Mouse (Mus musculus) kidney, embryonic 14.5 days (tissue): ENCODE data around the gene Hdac8. TPM values are rescaled to one million over a fixed set of nuclear protein-coding genes. Genes with fewer than 3 reads are reported as not detected.

Source experiments
- ATAC-seq: fragments of 200-750 bp; cut with Nextera tagmentation; 2 replicates; pipeline ENCODE4 v1.8.0; 2017; ENCODE audit warnings: moderate number of reproducible peaks, mild to moderate bottlenecking, moderate TSS enrichment, moderate library complexity; ENCODE audit not compliant: low FRiP score, low TSS enrichment
- H3K27ac ChIP-seq: fragments of 300-500 bp; sonication (generic); 2 replicates; pipeline ENCODE4 v1.5.1; 2014; ENCODE audit warnings: low read depth, mild to moderate bottlenecking, low read length, moderate library complexity, mixed read lengths
- H3K27me3 ChIP-seq: fragments of 300-500 bp; sonication (generic); 2 replicates; pipeline ENCODE4 v1.6.1; 2014; ENCODE audit warnings: mild to moderate bottlenecking, low read length; ENCODE audit not compliant: control insufficient read depth, insufficient read depth
- H3K36me3 ChIP-seq: fragments of 300-500 bp; sonication (generic); 2 replicates; pipeline ENCODE4 v1.6.1; 2014; ENCODE audit warnings: low read length, mixed read lengths; ENCODE audit not compliant: control insufficient read depth, insufficient read depth
- H3K4me1 ChIP-seq: fragments of 300-500 bp; sonication (generic); 2 replicates; pipeline ENCODE4 v1.6.1; 2014; ENCODE audit warnings: low read length, mixed read lengths; ENCODE audit not compliant: control insufficient read depth, insufficient read depth
- H3K4me2 ChIP-seq: fragments of 300-500 bp; sonication (generic); replicated peaks from 2 replicates; pipeline ENCODE4 v1.6.1; 2014; ENCODE audit warnings: low read depth, mild to moderate bottlenecking, low read length
- H3K4me3 ChIP-seq: fragments of 300-500 bp; sonication (generic); 2 replicates; pipeline ENCODE4 v1.5.1; 2014; ENCODE audit warnings: mild to moderate bottlenecking, low read length
- H3K9ac ChIP-seq: fragments of 300-500 bp; sonication (generic); 2 replicates; pipeline ENCODE4 v1.6.1; 2014; ENCODE audit warnings: low read depth, mild to moderate bottlenecking, low read length, moderate library complexity
- H3K9me3 ChIP-seq: fragments of 300-500 bp; sonication (generic); 2 replicates; pipeline ENCODE4 v1.6.1; 2016; ENCODE audit warnings: low read length; ENCODE audit not compliant: control insufficient read depth
- WGBS: fragments of 180-500 bp; shearing (Covaris S2); extraction: QIAGEN DNeasy Blood & Tissue Kit; methylation state at CpG from one replicate; pipeline ENCODE4 v1.1.7; 2014; 5-methylcytosine and 5-hydroxymethylcytosine counted together
- polyA plus RNA-seq: library from polyadenylated mRNA; unstranded; fragments of >200 nt; fragmentation: Nextera tagmentation; extraction: Ambion mirVana; gene quantifications from 2 replicates; pipeline ENCODE4 v1.2.1, GENCODE M21; 2014

Gene Hdac8
- polyA plus RNA-seq: 3.2 and 4.3 TPM in 2 replicates

DNA sequence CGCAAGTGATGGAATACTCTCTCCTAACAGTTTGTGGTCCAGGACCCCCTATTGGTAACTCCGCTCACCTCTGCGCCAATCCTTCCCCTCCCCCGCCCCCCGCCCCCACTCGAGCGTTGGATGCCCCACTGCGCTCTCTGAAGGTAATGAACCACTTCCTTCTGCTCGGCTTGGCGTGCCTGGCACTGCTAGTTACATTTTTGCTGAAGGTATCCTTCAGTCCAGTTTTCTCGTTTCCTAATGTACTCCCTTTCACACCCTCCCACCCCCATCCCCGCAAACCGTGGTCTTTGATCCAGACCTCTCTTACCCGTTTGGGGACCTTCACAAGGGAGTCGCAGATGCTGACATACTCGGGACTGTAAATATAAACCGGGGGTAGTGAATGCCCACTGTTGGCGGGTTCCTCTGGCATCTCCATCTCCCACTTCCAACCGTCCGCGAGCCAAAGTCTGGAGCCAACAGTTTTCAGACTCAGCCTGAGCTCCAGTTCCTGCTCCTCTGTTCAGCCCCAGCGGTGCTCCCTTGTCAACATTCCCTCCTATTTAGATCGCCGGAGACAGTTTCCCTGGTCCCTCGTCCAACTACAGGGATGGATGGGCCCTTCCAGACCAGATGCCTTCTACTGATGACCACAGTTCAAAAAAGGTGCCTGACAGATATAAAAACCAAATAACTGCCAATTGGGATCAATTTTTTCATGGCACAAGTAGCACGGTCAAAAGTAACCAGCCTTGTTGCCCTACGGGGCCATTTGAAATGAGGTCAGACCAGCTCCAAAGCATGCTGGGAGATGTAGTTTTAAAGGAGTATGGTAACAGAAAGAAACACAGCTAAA, at the start of gene Hdac8:
TSS of gene Hdac8 (minus strand) at position 716 of the 838 bp plus-strand sequence.
- H3K27ac ChIP-seq: no peak within 1 kb of the TSS

GRCm38 (mm10) chrX:102509205-102509604, 4.0 kb upstream of the Hdac8 start:
- no peaks in the 10 kb centered on the region for H3K9me3 ChIP-seq
- no peak overlapping the region for H3K27ac ChIP-seq
- no peak overlapping the region for H3K9ac ChIP-seq
- no peaks in the 10 kb centered on the region for H3K36me3 ChIP-seq
- H3K4me2 ChIP-seq: no peak overlapping the region
- no peaks in the 10 kb centered on the region for H3K4me1 ChIP-seq
- WGBS: 73% methylated on average over 4 of the region's 4 CpGs
- peaks cover under 1% of the 10 kb centered on the region; the same call in 1 of the 2 replicates for H3K27me3 ChIP-seq
- ATAC-seq: no peak
- H3K4me3 ChIP-seq: no peak overlapping the region

More for the DNA sequence above, at the start of gene Hdac8:
- WGBS: 21% methylated on average over 27 of the region's 27 CpGs
- Histone ChIP-seq H3K4me3 (peak within 1 kb of the TSS; percentile 49), H3K27me3 (no peaks in the 10 kb centered on the region), H3K9ac (peak within 1 kb of the TSS; percentile 44; the same call in 1 of the 2 replicates), H3K4me1 (no peaks in the 10 kb centered on the region), H3K9me3 (no peaks in the 10 kb centered on the region), H3K36me3 (no peaks in the 10 kb centered on the region), H3K4me2 (peak within 1 kb of the TSS; percentile 47)
- peak; percentile 89 for ATAC-seq

GRCm38 (mm10) chrX:102504179-102504578, 980 bp downstream of the Hdac8 start:
- ATAC-seq: no peak
- WGBS: 43% methylated on average over 10 of the region's 10 CpGs
- no peaks in the 10 kb centered on the region for H3K4me1 ChIP-seq

GRCm38 (mm10) chrX:102493992-102494730, 11.0 kb downstream of the Hdac8 start:
- Histone ChIP-seq H3K27ac (no peak overlapping the region), H3K9me3 (no peaks in the 10 kb centered on the region), H3K9ac (no peak overlapping the region), H3K36me3 (no peaks in the 10 kb centered on the region; the same call in 1 of the 2 replicates), H3K4me1 (no peaks in the 10 kb centered on the region), H3K27me3 (no peaks in the 10 kb centered on the region), H3K4me3 (no peak overlapping the region), H3K4me2 (no peak overlapping the region)
- WGBS: 67% methylated on average over 6 of the region's 6 CpGs
- no peak for ATAC-seq

More at GRCm38 (mm10) chrX:102504179-102504578, 980 bp downstream of the Hdac8 start:
- H3K4me2 ChIP-seq: peak overlapping the region; percentile 47
- peak overlapping the region; percentile 37; the same call in 1 of the 2 replicates for H3K9ac ChIP-seq
- H3K4me3 ChIP-seq: peak overlapping the region; percentile 49
- no peaks in the 10 kb centered on the region for H3K27me3 ChIP-seq
- no peak overlapping the region for H3K27ac ChIP-seq
- no peaks in the 10 kb centered on the region for H3K36me3 ChIP-seq
- H3K9me3 ChIP-seq: no peaks in the 10 kb centered on the region

DNA sequence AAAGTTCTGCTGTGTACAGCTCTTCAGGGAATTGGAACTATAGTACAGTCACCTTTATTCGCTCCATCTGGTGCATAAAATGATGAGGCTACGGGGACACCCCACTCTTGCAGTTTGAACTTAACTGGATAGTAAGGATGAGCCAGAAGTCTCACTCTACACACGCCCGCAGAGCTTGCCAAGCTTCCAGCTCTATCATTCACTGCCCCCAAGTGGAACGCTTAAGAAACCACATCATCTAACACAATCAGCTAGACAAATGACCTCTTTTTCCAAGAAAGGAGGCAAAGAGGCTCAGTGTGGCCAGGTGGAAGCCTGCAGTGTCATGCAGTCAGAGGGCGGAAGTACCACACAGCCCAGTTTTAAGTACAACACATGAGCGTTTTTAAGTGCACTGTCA, 19.6 kb downstream of the Hdac8 start:
- Histone ChIP-seq H3K4me3 (no peak overlapping the region), H3K4me2 (no peak overlapping the region), H3K9ac (no peak overlapping the region), H3K27ac (no peak overlapping the region), H3K9me3 (no peaks in the 10 kb centered on the region), H3K4me1 (no peaks in the 10 kb centered on the region), H3K27me3 (no peaks in the 10 kb centered on the region; the same call in 1 of the 2 replicates), H3K36me3 (no peaks in the 10 kb centered on the region)
- 78% methylated on average over 7 of the region's 7 CpGs for whole genome bisulfite sequencing
- no peak for ATAC-seq

- H3K36me3 ChIP-seq: no peaks in the 10 kb centered on the region
- ATAC-seq: 0 out of 2 replicates have a peak, but pooled peaks have one; percentile 24
- 61% methylated on average over 4 of the region's 4 CpGs for WGBS
- no peak overlapping the region for H3K9ac ChIP-seq
- H3K4me3 ChIP-seq: no peak overlapping the region
- no peak overlapping the region for H3K27ac ChIP-seq
- no peaks in the 10 kb centered on the region for H3K27me3 ChIP-seq
- H3K9me3 ChIP-seq: no peaks in the 10 kb centered on the region
- H3K4me2 ChIP-seq: no peak overlapping the region
- no peaks in the 10 kb centered on the region for H3K4me1 ChIP-seq
These were observed 25.5 kb downstream of the Hdac8 start for GRCm38 (mm10) chrX:102479665-102480064.

- Histone ChIP-seq H3K9me3 (no peaks in the 10 kb centered on the region), H3K4me3 (no peak overlapping the region), H3K9ac (no peak overlapping the region), H3K36me3 (no peaks in the 10 kb centered on the region), H3K4me1 (no peaks in the 10 kb centered on the region), H3K4me2 (no peak overlapping the region), H3K27me3 (no peaks in the 10 kb centered on the region), H3K27ac (no peak overlapping the region)
- ATAC-seq: no peak
- 34% methylated on average over 4 of the region's 4 CpGs for WGBS
These were observed 26.2 kb downstream of the Hdac8 start for GRCm38 (mm10) chrX:102478965-102479364.

DNA sequence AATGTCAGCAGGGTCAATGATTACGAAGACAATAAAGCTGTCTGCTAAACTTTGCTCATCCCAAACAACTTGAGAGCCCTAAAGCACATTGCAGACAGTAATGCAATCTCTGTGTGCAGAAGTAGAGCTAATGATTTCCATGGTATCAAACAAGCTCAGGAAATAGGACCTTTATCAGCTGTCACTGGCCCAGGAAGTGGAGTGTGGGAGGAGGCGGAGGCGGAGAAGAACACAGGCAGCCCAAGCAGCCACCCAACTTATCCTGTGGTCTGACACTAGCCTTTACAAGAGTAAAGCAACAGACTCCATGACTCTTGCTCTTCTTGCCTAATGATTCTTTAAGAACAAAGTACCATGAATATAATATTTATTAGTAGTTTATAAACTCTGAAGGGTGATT, 26.7 kb downstream of the Hdac8 start:
- Histone ChIP-seq H3K4me2 (no peak overlapping the region), H3K9me3 (no peaks in the 10 kb centered on the region), H3K9ac (no peak overlapping the region), H3K27me3 (no peaks in the 10 kb centered on the region), H3K4me1 (no peaks in the 10 kb centered on the region), H3K27ac (no peak overlapping the region), H3K4me3 (no peak overlapping the region), H3K36me3 (no peaks in the 10 kb centered on the region)
- ATAC-seq: no peak
- WGBS: 73% methylated on average over 3 of the region's 3 CpGs

DNA sequence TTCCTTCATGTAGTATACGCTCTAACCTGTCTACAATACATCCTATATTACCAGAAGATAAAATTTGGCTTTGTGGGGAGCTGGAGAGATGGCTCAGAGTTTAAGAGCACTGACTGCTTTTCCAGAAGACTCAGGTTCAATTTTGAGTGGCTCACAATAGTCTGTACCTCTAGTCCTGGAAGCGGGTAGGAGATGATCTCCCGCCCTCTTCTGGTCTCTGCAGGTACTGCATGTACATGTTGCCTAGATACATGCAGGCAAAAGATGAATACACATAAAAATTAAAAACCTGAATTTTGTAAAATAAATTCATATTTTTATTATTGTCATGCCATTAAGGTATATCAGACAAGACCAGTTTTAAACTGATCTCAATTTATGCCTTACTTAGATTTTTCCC, 28.4 kb downstream of the Hdac8 start:
- no peaks in the 10 kb centered on the region for H3K27me3 ChIP-seq
- WGBS: 38% methylated on average over 3 of the region's 3 CpGs

More for the DNA sequence above, 28.4 kb downstream of the Hdac8 start:
- no peaks in the 10 kb centered on the region for H3K9me3 ChIP-seq
- H3K27ac ChIP-seq: no peak overlapping the region
- H3K9ac ChIP-seq: no peak overlapping the region
- H3K36me3 ChIP-seq: no peaks in the 10 kb centered on the region
- no peak overlapping the region for H3K4me2 ChIP-seq
- H3K4me1 ChIP-seq: no peaks in the 10 kb centered on the region
- no peak overlapping the region for H3K4me3 ChIP-seq
- no peak for ATAC-seq
